Mouse (Mus musculus): ENCODE results near the gene Trappc3l.

- no peak for TF ChIP-seq EP300 (IDR thresholded peaks at IDR 0.05; ENCODE audit: low read depth)
- no peak for TF ChIP-seq CTCF (IDR thresholded peaks at IDR 0.05; ENCODE audit: low read depth)
These were observed 7.1 kb upstream of the Trappc3l start for GRCm38 (mm10) chr10:34030322-34030721.

Data from heart, postnatal 0 days (tissue).